Comparison of ENCODE assay signal across 9 mouse cellular contexts in genomic region chr6:143530372-143531224, GRCm38 (mm10).
DNase-seq lines count a peak whose midpoint lies in the region; ATAC-seq and TF ChIP-seq lines count a peak whose summit lies in the region.
"Had no signal": no experiment of that assay in that cellular context is flagged by ENCODE, and none has a peak within 500 bp of the region (broad histone marks: within the 10 kb centered on the region; RNA-seq: fewer than 3 reads in every experiment).

No protein-coding gene starts in this region.

- H3K9me3 ChIP-seq in liver, embryonic 16.5 days (replicated peaks; ENCODE audit: control insufficient read depth, low read length) = no peaks in the 10 kb centered on the region
- no peaks in the 10 kb centered on the region for H3K9me3 ChIP-seq in liver, embryonic 11.5 days (ENCODE audit: control insufficient read depth, low read length)
- H3K9me3 ChIP-seq in embryonic facial prominence, embryonic 13.5 days = no peaks in the 10 kb centered on the region
- H3K9me3 ChIP-seq in kidney, postnatal 0 days (replicated peaks; ENCODE audit: low read length) = no peaks in the 10 kb centered on the region

- no peaks in the 10 kb centered on the region for H3K36me3 ChIP-seq in liver, embryonic 16.5 days (ENCODE audit: control insufficient read depth, insufficient read depth)
- H3K36me3 ChIP-seq in liver, embryonic 11.5 days (ENCODE audit: control insufficient read depth, insufficient read depth, low read length) = no peaks in the 10 kb centered on the region
- no peaks in the 10 kb centered on the region for H3K36me3 ChIP-seq in embryonic facial prominence, embryonic 13.5 days
- no peaks in the 10 kb centered on the region for H3K36me3 ChIP-seq in kidney, postnatal 0 days (ENCODE audit: insufficient read depth, low read length)

- 42% methylated on average over 13 of the region's 13 CpGs for WGBS in liver, embryonic 16.5 days (ENCODE audit: insufficient replicate concordance)
- 68% methylated on average over 13 of the region's 13 CpGs for WGBS in liver, embryonic 11.5 days
- WGBS in embryonic facial prominence, embryonic 13.5 days = 44% methylated on average over 13 of the region's 13 CpGs
- 34% methylated on average over 13 of the region's 13 CpGs for WGBS in kidney, postnatal 0 days

- no peak for DNase-seq in liver, embryonic 11.5 days (ENCODE audit: low spot score)
- DNase-seq in kidney, postnatal 0 days (ENCODE audit: low spot score) = peak; percentile 76
- peak; percentile 17 for DNase-seq in retina, embryonic 14.5 days (ENCODE audit: low spot score)
- no peak for DNase-seq in right cerebral cortex, postnatal 25 days
- DNase-seq: thymus, postnatal 14 days had no signal

- peak overlapping the region; percentile 22; the same call in 1 of the 2 replicates for H3K4me2 ChIP-seq in liver, embryonic 16.5 days (ENCODE audit: low read depth, low read length)
- H3K4me2 ChIP-seq in liver, embryonic 11.5 days = no peak overlapping the region
- H3K4me2 ChIP-seq in embryonic facial prominence, embryonic 13.5 days = no peak overlapping the region
- H3K4me2 ChIP-seq in kidney, postnatal 0 days (ENCODE audit: low read length) = no peak overlapping the region
- H3K4me2 ChIP-seq: midbrain, embryonic 11.5 days had no signal

- H3K9ac ChIP-seq in liver, embryonic 16.5 days (ENCODE audit: low read depth, low read length) = no peak overlapping the region
- H3K9ac ChIP-seq in liver, embryonic 11.5 days (ENCODE audit: low read depth, low read length) = no peak overlapping the region
- H3K9ac ChIP-seq in embryonic facial prominence, embryonic 13.5 days = no peak overlapping the region
- no peak overlapping the region for H3K9ac ChIP-seq in kidney, postnatal 0 days (ENCODE audit: low read depth, low read length)

- TF ChIP-seq CTCF in kidney, postnatal 0 days (IDR thresholded peaks at IDR 0.05; ENCODE audit: low read depth) = no peak

- no peak overlapping the region for H3K4me3 ChIP-seq in liver, embryonic 16.5 days (ENCODE audit: low read depth, low read length)
- no peak overlapping the region for H3K4me3 ChIP-seq in liver, embryonic 11.5 days (ENCODE audit: low read depth, low read length)
- no peak overlapping the region for H3K4me3 ChIP-seq in embryonic facial prominence, embryonic 13.5 days
- H3K4me3 ChIP-seq in kidney, postnatal 0 days (replicated peaks; ENCODE audit: low read depth, low read length) = no peak overlapping the region

- H3K4me1 ChIP-seq in liver, embryonic 16.5 days (ENCODE audit: control insufficient read depth, low read depth, low read length) = no peaks in the 10 kb centered on the region; the same call in 1 of the 2 replicates
- no peaks in the 10 kb centered on the region for H3K4me1 ChIP-seq in liver, embryonic 11.5 days (replicated peaks; ENCODE audit: control insufficient read depth, insufficient read depth, low read length)
- peaks cover 13% of the 10 kb centered on the region; the same call in 1 of the 2 replicates for H3K4me1 ChIP-seq in embryonic facial prominence, embryonic 13.5 days
- H3K4me1 ChIP-seq in kidney, postnatal 0 days (replicated peaks; ENCODE audit: insufficient read depth, low read length) = no peaks in the 10 kb centered on the region

- no peaks in the 10 kb centered on the region for H3K27me3 ChIP-seq in liver, embryonic 16.5 days (ENCODE audit: control insufficient read depth, insufficient read depth, low read depth, low read length)
- H3K27me3 ChIP-seq in liver, embryonic 11.5 days (replicated peaks; ENCODE audit: control insufficient read depth, insufficient read depth, low read length) = no peaks in the 10 kb centered on the region
- peaks cover 3% of the 10 kb centered on the region; the same call in 1 of the 2 replicates for H3K27me3 ChIP-seq in embryonic facial prominence, embryonic 13.5 days
- H3K27me3 ChIP-seq in kidney, postnatal 0 days (ENCODE audit: insufficient read depth, low read length) = no peaks in the 10 kb centered on the region

- peak; percentile 50; the same call in 1 of the 2 replicates for ATAC-seq in liver, embryonic 16.5 days (ENCODE audit: low read depth)
- ATAC-seq in liver, embryonic 11.5 days (replicated peaks; ENCODE audit: low FRiP score) = no peak
- no peak for ATAC-seq in embryonic facial prominence, embryonic 13.5 days (ENCODE audit: insufficient number of reproducible peaks, insufficient read depth, low FRiP score, low TSS enrichment, low read depth)
- ATAC-seq in kidney, postnatal 0 days (replicated peaks; ENCODE audit: low FRiP score, low read depth) = no peak
- ATAC-seq in activated CD4-positive, CD25-positive, alpha-beta regulatory T cell, adult 4 months = no peak

- H3K27ac ChIP-seq in liver, embryonic 16.5 days (ENCODE audit: low read length) = no peak overlapping the region
- no peak overlapping the region for H3K27ac ChIP-seq in liver, embryonic 11.5 days (ENCODE audit: low read depth, low read length)
- peak overlapping the region; percentile 56 for H3K27ac ChIP-seq in embryonic facial prominence, embryonic 13.5 days
- no peak overlapping the region for H3K27ac ChIP-seq in kidney, postnatal 0 days

Comparison
In these comparisons a context has a peak if more than half of its experiments do, and no peak if none do; other contexts are left out.
1. DNase-seq: peak in kidney, postnatal 0 days (single experiment) and retina, embryonic 14.5 days (single experiment); none in liver, embryonic 11.5 days (single experiment) and right cerebral cortex, postnatal 25 days (single experiment).